Mouse (Mus musculus): Measurements from ENCODE around the gene Mansc4. TPM values are rescaled to one million over a fixed set of nuclear protein-coding genes. Genes with fewer than 3 reads are reported as not detected.

Mansc4 gene
- polyA plus RNA-seq, 1 experiment from 2014 or later: 0.68 TPM

GRCm38 (mm10) chr6:147096934-147097333 lies 10.1 kb upstream of the Mansc4 start:
- no peak for ATAC-seq (ENCODE audit: low FRiP score)
- Histone ChIP-seq H3K4me1 (peaks cover 22% of the 10 kb centered on the region), H3K9ac (no peak overlapping the region), H3K27ac (no peak overlapping the region), H3K4me3 (replicated peaks) (no peak overlapping the region), H3K9me3 (no peaks in the 10 kb centered on the region), H3K4me2 (no peak overlapping the region), H3K36me3 (replicated peaks) (no peaks in the 10 kb centered on the region), H3K27me3 (no peaks in the 10 kb centered on the region)
- 78% methylated on average over 3 of the region's 3 CpGs for WGBS

GRCm38 (mm10) chr6:147096109-147096508 lies 9.3 kb upstream of the Mansc4 start:
- ATAC-seq (ENCODE audit: low FRiP score): no peak
- Histone ChIP-seq H3K9ac (no peak overlapping the region), H3K36me3 (replicated peaks) (no peaks in the 10 kb centered on the region), H3K4me2 (no peak overlapping the region), H3K9me3 (no peaks in the 10 kb centered on the region), H3K4me3 (replicated peaks) (no peak overlapping the region), H3K4me1 (peaks cover 22% of the 10 kb centered on the region), H3K27ac (no peak overlapping the region), H3K27me3 (no peaks in the 10 kb centered on the region)
- WGBS: 94% methylated on average over 4 of the region's 4 CpGs

GRCm38 (mm10) chr6:147094771-147095170 lies 7.9 kb upstream of the Mansc4 start:
- Histone ChIP-seq H3K4me2 (no peak overlapping the region), H3K9ac (no peak overlapping the region), H3K27ac (no peak overlapping the region), H3K4me1 (peaks cover 26% of the 10 kb centered on the region), H3K9me3 (no peaks in the 10 kb centered on the region), H3K4me3 (replicated peaks) (no peak overlapping the region), H3K27me3 (peaks cover 5% of the 10 kb centered on the region), H3K36me3 (replicated peaks) (no peaks in the 10 kb centered on the region)
- WGBS: 88% methylated on average over 7 of the region's 7 CpGs
- no peak for ATAC-seq (ENCODE audit: low FRiP score)

GRCm38 (mm10) chr6:147092136-147092535 lies 5.3 kb upstream of the Mansc4 start:
- WGBS: 1% methylated on average over 15 of the region's 15 CpGs
- Histone ChIP-seq H3K27ac (peak overlapping the region; percentile 71), H3K4me3 (replicated peaks) (peak overlapping the region; percentile 74)

GRCm38 (mm10) chr6:147091136-147092120 lies 4.6 kb upstream of the Mansc4 start, which contains the start of gene Klhl42:
Klhl42 (plus strand) TSS chr6:147091379.
- peaks cover 34% of the 10 kb centered on the region for H3K4me1 ChIP-seq
- WGBS: under 1% methylated on average over 94 of the region's 99 CpGs

More at GRCm38 (mm10) chr6:147092136-147092535, 5.3 kb upstream of the Mansc4 start:
- H3K4me2 ChIP-seq: peak overlapping the region; percentile 93
- H3K36me3 ChIP-seq (replicated peaks): no peaks in the 10 kb centered on the region
- no peaks in the 10 kb centered on the region for H3K9me3 ChIP-seq
- H3K27me3 ChIP-seq: peaks cover 12% of the 10 kb centered on the region
- peaks cover 27% of the 10 kb centered on the region for H3K4me1 ChIP-seq
- peak; percentile 9; the same call in 1 of the 2 replicates for ATAC-seq (ENCODE audit: low FRiP score)
- H3K9ac ChIP-seq: peak overlapping the region; percentile 82

GRCm38 (mm10) chr6:147090191-147090590 lies 3.4 kb upstream of the Mansc4 start:
- Histone ChIP-seq H3K36me3 (replicated peaks) (no peaks in the 10 kb centered on the region), H3K9ac (no peak overlapping the region), H3K9me3 (no peaks in the 10 kb centered on the region), H3K4me2 (peak overlapping the region; percentile 93), H3K27me3 (peaks cover 12% of the 10 kb centered on the region), H3K4me1 (peaks cover 35% of the 10 kb centered on the region), H3K4me3 (replicated peaks) (no peak overlapping the region), H3K27ac (no peak overlapping the region)
- ATAC-seq (ENCODE audit: low FRiP score): no peak
- WGBS: 69% methylated on average over 5 of the region's 5 CpGs

More at GRCm38 (mm10) chr6:147091136-147092120, 4.6 kb upstream of the Mansc4 start, which contains the start of gene Klhl42:
- peak within 1 kb of the TSS; percentile 82 for H3K9ac ChIP-seq
- H3K27me3 ChIP-seq: peaks cover 12% of the 10 kb centered on the region
- ATAC-seq (ENCODE audit: low FRiP score): peak; percentile 91
- no peaks in the 10 kb centered on the region for H3K9me3 ChIP-seq
- peak within 1 kb of the TSS; percentile 71 for H3K27ac ChIP-seq
- no peaks in the 10 kb centered on the region for H3K36me3 ChIP-seq (replicated peaks)
- peak within 1 kb of the TSS; percentile 74 for H3K4me3 ChIP-seq (replicated peaks)
- H3K4me2 ChIP-seq: peak within 1 kb of the TSS; percentile 93

GRCm38 (mm10) chr6:147088517-147088916 lies 1.7 kb upstream of the Mansc4 start:
- Histone ChIP-seq H3K27ac (no peak overlapping the region), H3K27me3 (peaks cover 12% of the 10 kb centered on the region), H3K4me2 (no peak overlapping the region), H3K9me3 (no peaks in the 10 kb centered on the region), H3K4me1 (peaks cover 24% of the 10 kb centered on the region), H3K36me3 (replicated peaks) (no peaks in the 10 kb centered on the region), H3K4me3 (replicated peaks) (no peak overlapping the region), H3K9ac (no peak overlapping the region)
- WGBS: 81% methylated on average over 3 of the region's 3 CpGs
- no peak for ATAC-seq (ENCODE audit: low FRiP score)

- H3K4me1 ChIP-seq: peaks cover 18% of the 10 kb centered on the region
- 41% methylated on average over 7 of the region's 7 CpGs for WGBS
Measured at GRCm38 (mm10) chr6:147087736-147088135, 904 bp upstream of the Mansc4 start.

GRCm38 (mm10) chr6:147085398-147086040 lies 1.3 kb downstream of the Mansc4 start:
- H3K4me2 ChIP-seq: no peak overlapping the region
- WGBS: 58% methylated on average over 7 of the region's 7 CpGs
- H3K4me3 ChIP-seq (replicated peaks): no peak overlapping the region
- no peak overlapping the region for H3K27ac ChIP-seq
- no peak overlapping the region for H3K9ac ChIP-seq
- peaks cover 12% of the 10 kb centered on the region for H3K27me3 ChIP-seq
- ATAC-seq (ENCODE audit: low FRiP score): no peak
- peaks cover 10% of the 10 kb centered on the region for H3K4me1 ChIP-seq
- no peaks in the 10 kb centered on the region for H3K36me3 ChIP-seq (replicated peaks)
- no peaks in the 10 kb centered on the region for H3K9me3 ChIP-seq

More at GRCm38 (mm10) chr6:147087736-147088135, 904 bp upstream of the Mansc4 start:
- Histone ChIP-seq H3K4me3 (replicated peaks) (no peak overlapping the region), H3K4me2 (no peak overlapping the region), H3K9ac (no peak overlapping the region), H3K27ac (no peak overlapping the region), H3K9me3 (no peaks in the 10 kb centered on the region), H3K36me3 (replicated peaks) (no peaks in the 10 kb centered on the region), H3K27me3 (peaks cover 12% of the 10 kb centered on the region)
- no peak for ATAC-seq (ENCODE audit: low FRiP score)

GRCm38 (mm10) chr6:147079919-147080318 lies 6.9 kb downstream of the Mansc4 start:
- WGBS: 93% methylated on average over 10 of the region's 10 CpGs
- Histone ChIP-seq H3K9ac (no peak overlapping the region), H3K9me3 (no peaks in the 10 kb centered on the region), H3K4me3 (replicated peaks) (no peak overlapping the region), H3K27ac (no peak overlapping the region), H3K36me3 (replicated peaks) (peaks cover 5% of the 10 kb centered on the region; the same call in 1 of the 2 replicates), H3K27me3 (no peaks in the 10 kb centered on the region), H3K4me2 (no peak overlapping the region), H3K4me1 (peaks cover 4% of the 10 kb centered on the region; the same call in 1 of the 2 replicates)
- no peak for ATAC-seq (ENCODE audit: low FRiP score)

GRCm38 (mm10) chr6:147076878-147077277 lies 10.0 kb downstream of the Mansc4 start:
- H3K9ac ChIP-seq: no peak overlapping the region
- ATAC-seq (ENCODE audit: low FRiP score): peak; percentile 55; the same call in 1 of the 2 replicates
- H3K4me2 ChIP-seq: no peak overlapping the region
- H3K9me3 ChIP-seq: no peaks in the 10 kb centered on the region
- H3K4me3 ChIP-seq (replicated peaks): no peak overlapping the region
- H3K27me3 ChIP-seq: no peaks in the 10 kb centered on the region
- WGBS: 73% methylated on average over 8 of the region's 8 CpGs
- H3K27ac ChIP-seq: no peak overlapping the region
- H3K36me3 ChIP-seq (replicated peaks): peaks cover 11% of the 10 kb centered on the region; the same call in 1 of the 2 replicates
- H3K4me1 ChIP-seq: peaks cover 4% of the 10 kb centered on the region; the same call in 1 of the 2 replicates

GRCm38 (mm10) chr6:147075808-147076387 lies 10.9 kb downstream of the Mansc4 start:
- H3K9ac ChIP-seq: no peak overlapping the region
- H3K4me3 ChIP-seq (replicated peaks): no peak overlapping the region
- no peak overlapping the region for H3K4me2 ChIP-seq
- H3K36me3 ChIP-seq (replicated peaks): peaks cover 21% of the 10 kb centered on the region
- no peaks in the 10 kb centered on the region for H3K27me3 ChIP-seq
- peaks cover 4% of the 10 kb centered on the region; the same call in 1 of the 2 replicates for H3K4me1 ChIP-seq
- peak overlapping the region; percentile 54 for H3K27ac ChIP-seq
- H3K9me3 ChIP-seq: no peaks in the 10 kb centered on the region
- peak; percentile 55; the same call in 1 of the 2 replicates for ATAC-seq (ENCODE audit: low FRiP score)
- WGBS: 39% methylated on average over 5 of the region's 5 CpGs
